Mouse (Mus musculus): Measurements from ENCODE around the gene Slc6a13.

GRCm38 (mm10) chr6:121300504-121300903 is 477 bp downstream of the Slc6a13 start:
- TF ChIP-seq CTCF (IDR thresholded peaks at IDR 0.05; ENCODE audit: extremely low read depth, insufficient read depth, insufficient read length, insufficient replicate concordance) (no peak), POLR2A (IDR thresholded peaks at IDR 0.05; ENCODE audit: low read depth, low read length) (no peak)

All from spleen, adult 2 months (tissue).